Mouse (Mus musculus): Measurements from ENCODE around the gene Ptges2.
A peak's percentile ranks its signal among the peaks of the same experiment; 100 is the strongest.

Gene Ptges2

GRCm38 (mm10) chr2:32440164-32440563, 44.5 kb downstream of the Ptges2 start:
- no peak for DNase-seq (ENCODE audit: low spot score in 2 of 2)

- DNase-seq (ENCODE audit: low spot score in 2 of 2) = no peak
These were observed 44.9 kb downstream of the Ptges2 start for GRCm38 (mm10) chr2:32440632-32441031.

GRCm38 (mm10) chr2:32441550-32441949, 45.9 kb downstream of the Ptges2 start:
- no peak for DNase-seq (ENCODE audit: low spot score in 2 of 2)

- no peak for DNase-seq (ENCODE audit: low spot score in 2 of 2)
These were observed 49.8 kb downstream of the Ptges2 start for GRCm38 (mm10) chr2:32445535-32445934.

- DNase-seq (ENCODE audit: low spot score in 2 of 2) = peak; percentile 23 to 58
These were observed 51.7 kb downstream of the Ptges2 start for GRCm38 (mm10) chr2:32447264-32447936.

- no peak for DNase-seq (ENCODE audit: low spot score in 2 of 2)
These were observed 52.8 kb downstream of the Ptges2 start for GRCm38 (mm10) chr2:32448480-32448879.

- peak in 1 of 2 experiments; percentile 44 for DNase-seq (ENCODE audit: low spot score in 2 of 2)
These were observed 54.4 kb downstream of the Ptges2 start, which contains the start of gene Naif1 for GRCm38 (mm10) chr2:32449761-32450754. Gene Naif1, plus strand, starts transcription at chr2:32450457.

- peak; percentile 96 to 97 for DNase-seq (ENCODE audit: low spot score in 2 of 2)
These were observed 55.5 kb downstream of the Ptges2 start, which contains the start of gene Slc25a25 for GRCm38 (mm10) chr2:32450881-32451844. Gene Slc25a25, minus strand, starts transcription at chr2:32451445.

GRCm38 (mm10) chr2:32451870-32452372, 56.2 kb downstream of the Ptges2 start:
- DNase-seq (ENCODE audit: low spot score in 2 of 2) = peak; percentile 98 to 99

GRCm38 (mm10) chr2:32452441-32452971, 56.8 kb downstream of the Ptges2 start:
- peak; percentile 16 to 22 for DNase-seq (ENCODE audit: low spot score in 2 of 2)

- DNase-seq (ENCODE audit: low spot score in 2 of 2) = no peak
These were observed 58.1 kb downstream of the Ptges2 start for GRCm38 (mm10) chr2:32453641-32454303.

- DNase-seq (ENCODE audit: low spot score in 2 of 2) = no peak
These were observed 58.9 kb downstream of the Ptges2 start for GRCm38 (mm10) chr2:32454633-32455032.

GRCm38 (mm10) chr2:32455101-32455500, 59.4 kb downstream of the Ptges2 start:
- DNase-seq (ENCODE audit: low spot score in 2 of 2) = no peak

Measured in right cerebral cortex, postnatal 36 days (tissue).